Mouse (Mus musculus) ovary, postnatal 36 days (tissue): Measurements from ENCODE around the gene Mapk13.
"Not testable (repeated sequence)": the region's sequence is repeated elsewhere in the genome, so short reads cannot be mapped to it uniquely, and the experiment has no call there.

Experiments used
- DNase-seq: peaks from one replicate; pipeline ENCODE4 v3.0.0; 2022; ENCODE audit warnings: low spot score, mixed read lengths

Gene Mapk13

DNA sequence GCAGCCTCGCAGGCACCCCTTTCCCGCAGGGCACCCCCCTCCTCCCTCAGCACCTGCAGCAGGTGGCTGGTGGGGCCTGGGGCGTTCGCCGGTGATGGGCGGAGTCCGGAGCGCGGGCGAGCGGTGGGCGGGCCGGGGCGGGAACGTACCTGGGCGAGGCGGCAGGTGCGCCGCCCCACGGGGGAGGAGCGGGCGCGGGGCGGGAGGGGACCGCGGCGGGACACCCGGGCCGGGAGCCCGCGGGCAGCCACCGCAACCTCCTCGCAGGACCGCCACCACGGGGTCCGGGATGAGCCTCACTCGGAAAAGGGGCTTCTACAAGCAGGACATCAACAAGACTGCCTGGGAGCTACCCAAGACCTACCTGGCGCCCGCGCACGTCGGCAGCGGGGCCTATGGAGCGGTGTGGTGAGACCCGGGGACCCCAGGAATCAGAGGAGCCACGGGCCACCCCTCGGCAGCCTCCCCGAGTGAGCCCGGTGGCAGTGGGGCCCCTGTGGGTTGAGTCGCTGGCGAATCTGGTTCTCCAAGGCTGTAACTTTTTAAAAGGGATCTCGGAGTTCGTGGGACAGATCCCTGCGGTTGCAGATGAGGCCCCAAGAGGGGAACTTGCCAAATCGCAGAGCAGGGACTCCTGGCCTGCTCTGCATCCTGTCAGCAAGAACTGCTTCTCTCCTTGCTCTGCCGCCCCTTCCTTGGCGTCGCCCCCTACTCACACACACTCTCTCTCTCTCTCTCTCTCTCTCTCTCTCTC lies at the start of gene Mapk13:
Gene Mapk13 (plus strand): TSS at position 177 of the 754 bp plus-strand sequence.
- peak; percentile 11 for DNase-seq

DNA sequence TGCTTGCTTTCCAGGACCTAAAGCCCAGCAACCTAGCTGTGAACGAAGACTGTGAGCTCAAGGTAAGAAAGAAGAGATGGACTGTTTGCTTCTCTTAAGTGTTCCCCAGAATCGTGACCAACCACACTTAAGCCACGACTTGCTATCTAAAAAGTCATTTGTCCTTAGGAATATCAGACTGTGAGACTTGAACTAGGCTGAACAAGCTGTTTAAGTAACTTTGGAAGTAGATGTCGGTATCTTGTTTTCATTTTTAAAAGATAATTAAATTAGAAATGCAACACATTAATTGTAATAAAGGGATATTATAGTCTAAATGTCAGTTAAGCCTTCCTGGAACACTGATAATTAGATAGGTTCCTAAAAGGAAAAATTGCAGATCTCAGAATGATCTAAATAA lies 43.3 kb upstream of the Mapk13 start, which contains the start of gene AC170998.1:
Gene AC170998.1 (plus strand): TSS at position 301 of the 400 bp plus-strand sequence.
- no peak for DNase-seq

DNA sequence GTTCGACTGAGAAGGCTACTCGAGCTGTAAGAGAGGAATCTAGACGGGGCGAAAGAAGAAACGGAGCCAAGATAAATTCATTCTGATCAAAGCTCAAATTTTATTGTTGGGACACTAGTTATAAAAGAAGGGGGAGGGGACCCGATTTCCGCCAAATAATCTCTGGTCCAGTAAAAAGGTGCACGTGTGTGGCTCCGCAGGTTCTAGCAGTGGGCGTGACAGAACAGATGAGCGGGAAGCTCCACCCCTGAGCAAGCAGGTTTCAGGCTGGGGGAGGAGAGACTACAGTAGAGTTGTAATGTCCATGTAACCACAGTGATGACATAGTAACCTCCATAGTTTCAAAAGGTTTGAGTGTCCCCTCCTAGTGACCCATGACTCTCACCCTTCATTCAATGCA lies 41.6 kb upstream of the Mapk13 start:
- not testable (repeated sequence) for DNase-seq

DNA sequence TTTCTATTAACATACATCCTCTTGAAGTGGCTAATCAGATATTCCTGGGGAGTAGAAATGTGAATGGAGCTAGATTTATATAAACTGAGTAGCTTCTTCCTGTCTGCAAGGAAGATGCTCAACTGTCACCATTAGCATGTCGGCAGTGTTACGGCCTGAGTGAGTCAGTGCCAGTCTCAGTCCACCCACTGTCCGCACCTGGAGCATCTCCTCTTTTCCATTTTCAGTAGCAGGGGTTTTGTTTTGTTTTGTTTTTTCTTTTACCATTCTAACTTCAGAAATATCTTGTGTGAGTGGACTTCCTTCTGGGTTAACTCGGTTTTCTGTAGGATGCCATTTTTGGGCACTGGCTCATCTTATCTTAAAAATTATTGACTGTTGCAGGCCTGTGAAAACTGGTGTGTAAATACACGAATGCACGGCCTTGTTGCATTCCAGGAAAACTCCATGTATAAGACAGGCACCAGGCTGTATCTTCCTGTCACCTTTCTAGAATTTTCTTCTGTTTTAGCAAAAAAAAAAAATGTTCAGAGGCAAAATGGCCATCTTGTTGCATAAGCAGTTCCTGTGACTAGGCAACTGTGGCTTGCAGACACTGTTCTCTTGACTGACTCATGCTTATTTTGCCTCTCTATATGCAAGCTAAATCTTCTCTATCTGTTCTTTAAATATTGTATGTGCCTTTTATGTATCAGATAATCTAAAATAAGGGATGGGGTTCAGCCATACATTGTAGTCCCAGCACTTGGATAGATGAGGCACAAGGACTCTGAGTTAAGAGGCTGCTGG lies 33.6 kb upstream of the Mapk13 start:
- no peak for DNase-seq

DNA sequence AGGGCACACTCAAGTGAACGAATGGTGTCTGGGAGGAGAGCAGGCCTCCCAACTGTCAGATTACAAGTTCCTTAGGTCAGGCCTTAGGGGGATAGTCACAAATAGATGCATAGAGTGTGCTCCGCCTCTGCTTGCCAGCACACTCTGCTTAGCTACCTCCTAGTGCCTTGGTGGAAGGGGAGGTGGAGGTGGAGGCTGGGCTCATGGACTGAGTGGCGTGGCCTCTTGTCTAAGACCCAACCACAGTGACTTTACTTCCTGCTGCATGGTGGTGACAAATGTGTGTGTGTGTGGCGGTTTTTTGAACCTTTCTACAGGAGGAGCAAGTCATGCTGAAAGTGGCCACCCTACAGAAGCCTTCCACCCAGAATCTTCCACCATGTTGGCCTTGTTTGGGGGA lies 32.6 kb upstream of the Mapk13 start:
- no peak for DNase-seq

DNA sequence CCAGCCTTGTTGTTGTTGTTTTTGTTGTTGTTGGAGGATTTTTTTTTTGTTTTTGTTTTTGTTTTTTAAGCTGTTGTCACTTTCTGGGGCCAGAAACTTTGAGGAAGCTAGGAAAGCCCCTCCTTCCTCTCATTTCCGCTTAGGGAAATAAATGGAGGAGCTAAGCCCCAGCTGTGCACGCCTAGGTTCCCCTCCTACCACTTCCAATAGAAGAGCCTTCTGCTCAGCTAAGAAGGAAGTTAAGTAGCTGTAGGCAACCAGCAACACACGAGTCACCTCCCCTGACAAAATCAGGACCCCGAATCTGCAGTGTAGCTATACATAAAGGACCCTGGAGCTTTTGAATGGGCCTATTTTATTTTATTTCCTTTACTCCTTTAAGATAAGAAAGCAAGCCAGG lies 31.1 kb upstream of the Mapk13 start:
- no peak for DNase-seq

DNA sequence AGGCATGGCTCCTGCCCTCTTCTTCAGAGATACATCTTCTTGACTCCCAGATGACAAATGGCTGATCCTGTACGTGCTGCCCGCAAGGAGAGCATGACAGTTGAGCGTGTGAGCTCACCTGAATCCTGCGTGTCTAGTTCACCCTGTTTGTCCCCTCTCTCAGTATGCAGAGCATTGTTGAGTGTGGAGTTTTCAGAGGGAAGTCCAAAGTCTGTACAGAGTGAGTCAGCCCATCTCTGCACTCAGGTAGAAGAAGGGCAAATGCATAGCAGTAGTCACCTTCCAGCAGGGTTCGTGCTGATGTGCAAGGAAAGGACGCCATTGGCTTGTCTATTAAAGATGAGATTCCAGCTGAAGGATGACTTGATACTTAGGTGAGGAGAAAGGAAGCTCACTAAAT lies 29.9 kb upstream of the Mapk13 start:
- no peak for DNase-seq

DNA sequence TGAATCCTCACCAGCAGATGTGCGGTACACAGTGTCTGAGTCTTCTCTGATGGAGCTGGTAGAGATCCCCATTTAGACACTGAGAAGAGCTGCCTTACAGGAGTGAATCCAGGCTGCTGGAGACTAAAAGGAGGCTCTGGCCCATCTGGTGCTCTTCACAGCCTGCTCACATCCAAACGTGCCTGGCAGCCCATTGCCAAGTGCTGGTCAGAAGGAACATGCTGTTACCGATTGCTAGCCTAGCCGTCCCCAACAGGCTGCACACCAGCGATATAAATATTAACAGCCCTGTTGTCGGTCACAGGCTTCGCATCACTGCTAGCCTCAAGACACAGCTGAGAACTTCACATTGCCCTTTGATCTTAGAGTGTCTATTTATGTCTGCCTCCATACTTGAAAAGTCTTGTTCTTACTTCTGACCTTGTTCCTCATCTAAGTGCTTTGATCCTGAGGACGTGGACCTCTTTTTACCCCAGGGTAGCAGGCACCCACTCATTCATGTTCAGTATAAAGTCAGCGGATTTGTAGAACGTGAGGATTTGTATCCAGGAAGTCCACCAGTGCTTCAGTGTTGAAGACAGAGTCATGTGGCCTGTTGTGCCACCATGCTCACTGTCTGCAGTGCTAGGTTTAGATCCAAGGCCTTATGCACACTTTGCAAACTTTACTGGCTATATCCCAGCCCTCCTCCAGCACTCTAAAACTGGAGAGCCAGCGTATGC lies 25.8 kb upstream of the Mapk13 start:
- DNase-seq: no peak

DNA sequence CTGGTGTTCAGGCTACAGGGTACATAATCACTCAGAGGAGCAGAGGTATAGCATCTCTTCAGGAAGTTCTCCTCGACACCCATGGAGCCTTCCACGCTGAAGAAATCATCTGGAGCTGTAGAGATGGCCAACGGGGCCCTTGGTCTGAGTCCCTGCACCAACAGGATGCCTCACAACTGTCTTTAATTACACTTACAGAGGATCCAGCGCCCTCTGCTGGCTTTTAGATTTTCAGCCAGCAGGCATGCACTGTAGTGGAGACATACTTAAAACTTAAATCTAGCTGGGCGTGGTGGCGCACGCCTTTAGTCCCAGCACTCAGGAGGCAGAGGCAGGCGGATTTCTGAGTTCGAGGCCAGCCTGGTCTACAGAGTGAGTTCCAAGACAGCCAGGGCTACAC lies 25.2 kb upstream of the Mapk13 start:
- DNase-seq: no peak

DNA sequence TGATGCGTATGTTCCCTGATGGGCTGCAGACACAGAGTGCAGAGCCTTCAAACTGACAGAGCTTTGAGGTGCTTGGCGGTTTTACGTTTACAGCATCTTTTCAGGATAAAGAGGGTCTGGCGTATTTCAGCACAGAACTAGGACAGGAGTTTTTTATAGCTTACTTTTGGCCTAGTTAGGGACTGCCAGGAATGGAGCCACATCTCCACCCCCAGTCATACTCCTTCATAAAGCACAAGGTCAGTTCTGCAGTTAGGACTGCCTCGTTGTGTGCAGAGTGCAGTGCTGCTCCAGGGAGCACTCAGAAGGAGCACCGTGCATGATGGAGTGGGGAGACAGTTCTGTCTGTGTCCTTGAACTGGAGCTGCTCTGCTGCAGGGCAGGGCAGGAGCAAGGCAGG lies 23.3 kb upstream of the Mapk13 start:
- no peak for DNase-seq

DNA sequence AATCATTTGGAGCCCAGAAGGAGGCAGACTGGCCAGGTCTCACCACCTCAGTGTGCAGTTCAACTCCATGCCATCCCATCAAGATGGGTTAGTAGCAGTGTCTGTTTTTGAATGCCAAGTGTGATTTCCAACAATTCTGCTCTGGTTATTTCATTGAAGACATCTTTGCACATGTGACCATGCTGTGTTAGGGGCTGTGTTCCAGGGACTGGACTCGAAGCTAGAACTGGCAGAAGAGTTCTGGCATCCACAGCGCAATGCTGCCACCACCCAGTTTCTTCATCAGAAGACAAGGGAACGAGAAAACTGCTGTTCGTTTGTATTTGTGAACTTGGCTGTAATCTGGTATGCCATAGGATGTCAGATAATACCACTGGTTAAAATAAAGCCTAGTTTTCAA lies 21.1 kb upstream of the Mapk13 start:
- DNase-seq: no peak

DNA sequence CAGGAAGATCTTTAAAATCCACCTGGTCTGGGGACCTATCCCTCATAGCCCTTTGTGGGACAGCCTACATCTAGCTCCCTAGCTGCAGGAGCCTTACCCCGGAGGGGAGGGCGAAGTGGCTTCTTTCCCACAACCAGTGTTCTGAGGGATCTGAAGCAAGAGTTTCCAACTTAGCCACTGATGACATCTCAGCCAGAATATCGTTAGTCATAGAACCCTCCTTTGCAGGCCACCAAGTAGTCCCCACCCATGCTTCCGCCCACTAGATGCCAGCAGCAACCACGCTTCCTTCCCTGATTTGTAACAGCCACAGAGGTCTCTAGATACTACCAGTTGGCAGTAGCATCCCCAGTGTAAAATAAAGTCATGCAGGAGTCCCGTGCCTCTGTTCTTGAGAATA lies 18.5 kb upstream of the Mapk13 start:
- no peak for DNase-seq

DNA sequence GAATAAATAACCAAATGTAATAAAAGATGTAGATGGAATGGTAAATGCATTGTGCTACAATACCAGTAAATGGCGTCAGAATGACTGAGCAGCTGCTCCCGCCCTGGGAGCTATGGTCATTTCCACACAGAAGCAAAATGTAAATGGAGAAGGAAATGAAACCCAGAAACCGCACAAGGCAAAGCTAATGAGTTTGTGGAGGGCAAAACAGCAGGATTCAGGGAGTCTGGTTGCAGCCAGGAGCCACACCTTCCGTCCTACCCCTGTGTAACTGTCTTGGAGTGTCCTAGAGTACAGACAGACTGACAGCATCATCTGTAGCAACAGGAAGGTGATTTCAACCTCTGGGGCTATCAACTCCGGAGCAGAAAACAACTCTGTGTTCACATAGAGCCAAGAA lies 12.7 kb upstream of the Mapk13 start:
- DNase-seq: no peak

DNA sequence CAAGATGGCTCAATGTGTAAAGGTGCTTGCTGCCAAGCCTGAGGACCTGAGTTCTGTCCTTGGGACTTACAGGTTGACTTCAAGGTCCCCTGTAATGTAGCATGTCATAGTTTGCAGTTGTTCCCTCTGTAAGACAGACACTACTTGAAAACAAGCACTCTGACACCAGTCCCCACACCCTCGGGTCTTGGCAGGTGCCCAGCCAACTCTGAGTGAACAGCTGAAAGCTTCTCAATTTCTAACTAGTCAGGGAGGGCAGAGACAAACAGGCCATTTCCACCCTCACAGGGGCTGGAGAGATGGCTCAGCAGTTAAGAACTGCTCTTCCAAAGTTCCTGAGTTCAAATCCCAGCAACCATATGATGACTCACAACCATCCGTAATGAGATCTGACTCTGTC lies 11.6 kb upstream of the Mapk13 start:
- no peak for DNase-seq

DNA sequence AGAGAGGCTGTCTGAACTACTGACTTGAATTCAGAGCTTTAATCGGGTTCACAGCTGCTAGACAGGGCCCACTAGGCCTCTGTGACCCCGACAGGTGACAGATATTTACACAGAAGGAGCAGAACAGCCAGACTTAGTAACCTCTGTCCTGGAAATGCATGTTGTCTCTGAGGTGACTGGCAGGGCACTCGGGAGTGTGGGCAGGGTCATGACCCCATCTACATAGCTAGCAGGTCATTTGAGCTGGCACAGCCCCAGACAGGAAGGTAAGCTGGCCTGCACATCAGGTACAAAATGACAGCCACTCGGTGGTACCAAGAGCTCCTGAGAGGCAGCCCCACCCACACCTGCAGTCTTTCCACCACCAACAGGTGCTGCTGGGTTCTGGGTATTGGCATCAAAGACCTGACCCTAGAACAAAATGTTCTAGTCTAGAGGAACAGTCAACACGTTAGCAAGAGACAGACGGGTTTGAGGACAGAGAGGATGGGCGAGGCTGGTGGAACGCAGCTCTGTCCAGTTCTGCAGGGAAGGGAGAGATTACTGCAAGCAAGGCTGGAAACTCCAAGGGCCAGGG lies 8.3 kb upstream of the Mapk13 start:
- no peak for DNase-seq

DNA sequence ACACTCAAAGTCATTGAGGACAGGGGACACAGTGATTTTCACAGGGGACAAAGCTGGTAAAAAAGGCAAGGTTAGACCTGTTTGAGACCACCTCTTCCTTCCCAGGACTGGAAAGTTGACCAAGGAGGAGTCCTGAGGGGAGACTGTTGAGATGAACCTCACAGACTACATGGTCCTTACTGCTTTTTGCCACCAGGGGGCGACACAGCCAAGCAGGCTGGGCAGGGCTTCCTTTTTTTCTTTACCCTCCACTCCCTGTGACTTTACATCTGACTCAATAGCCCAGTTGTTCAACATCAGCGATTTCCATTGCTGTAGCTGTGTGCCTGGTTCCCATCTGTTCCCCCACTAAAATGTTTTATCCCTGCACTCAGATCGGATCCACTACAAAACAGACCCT lies 7.2 kb upstream of the Mapk13 start:
- DNase-seq: peak; percentile 77

DNA sequence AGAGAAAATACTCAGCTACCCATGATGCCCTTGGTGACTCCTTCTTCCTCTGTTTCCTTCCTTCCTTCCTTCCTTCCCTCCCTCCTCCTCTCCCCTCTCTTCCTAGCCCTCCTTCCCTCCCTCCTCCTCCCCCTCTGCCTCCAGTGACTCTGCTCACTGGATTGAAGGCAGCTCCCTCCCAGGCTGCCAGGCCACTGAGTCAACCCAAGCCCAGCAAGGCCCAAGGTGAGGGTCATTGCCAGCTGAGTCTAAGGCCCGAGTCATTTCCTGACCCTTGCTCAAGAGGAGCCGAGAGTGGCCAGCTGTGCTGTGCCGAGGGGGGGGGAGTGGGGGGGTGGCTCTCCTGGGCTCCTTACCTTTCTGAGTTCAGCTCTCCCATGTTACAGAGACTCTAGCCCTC lies 2.9 kb upstream of the Mapk13 start:
- no peak for DNase-seq

DNA sequence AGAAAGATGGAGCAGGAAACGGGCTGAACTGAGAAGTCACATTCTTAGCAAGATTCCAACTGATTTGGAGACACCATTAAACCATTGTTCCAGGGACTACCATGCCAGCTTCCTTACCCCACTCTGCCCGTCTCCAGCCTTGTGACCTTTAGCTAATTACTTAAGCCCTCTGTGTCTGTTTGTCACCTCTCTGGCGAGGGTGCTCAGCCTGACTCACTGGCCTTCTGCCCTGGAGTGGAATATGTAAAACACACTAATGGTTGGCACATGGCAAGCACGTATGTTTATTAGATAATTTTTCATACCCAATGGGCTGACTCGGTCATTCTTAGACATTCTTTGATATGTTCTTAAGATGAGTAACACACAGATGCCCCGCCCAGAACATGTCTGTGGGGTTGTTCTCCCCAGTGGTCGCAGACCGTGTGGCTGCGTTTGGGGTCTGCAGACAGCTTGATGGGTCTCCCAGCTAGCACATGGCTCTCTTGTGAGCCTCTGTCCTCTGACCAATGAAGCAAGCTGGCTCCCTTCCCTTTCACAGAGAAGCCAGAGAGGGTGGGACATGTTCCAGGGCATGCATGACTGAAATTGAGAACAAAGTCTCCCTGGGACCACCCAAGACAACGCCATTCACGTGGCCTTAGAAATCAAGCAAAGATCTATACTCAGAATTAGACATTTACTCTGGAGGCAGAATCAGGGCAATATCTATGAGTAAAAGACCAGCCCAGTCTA lies 2.1 kb upstream of the Mapk13 start:
- no peak for DNase-seq

DNA sequence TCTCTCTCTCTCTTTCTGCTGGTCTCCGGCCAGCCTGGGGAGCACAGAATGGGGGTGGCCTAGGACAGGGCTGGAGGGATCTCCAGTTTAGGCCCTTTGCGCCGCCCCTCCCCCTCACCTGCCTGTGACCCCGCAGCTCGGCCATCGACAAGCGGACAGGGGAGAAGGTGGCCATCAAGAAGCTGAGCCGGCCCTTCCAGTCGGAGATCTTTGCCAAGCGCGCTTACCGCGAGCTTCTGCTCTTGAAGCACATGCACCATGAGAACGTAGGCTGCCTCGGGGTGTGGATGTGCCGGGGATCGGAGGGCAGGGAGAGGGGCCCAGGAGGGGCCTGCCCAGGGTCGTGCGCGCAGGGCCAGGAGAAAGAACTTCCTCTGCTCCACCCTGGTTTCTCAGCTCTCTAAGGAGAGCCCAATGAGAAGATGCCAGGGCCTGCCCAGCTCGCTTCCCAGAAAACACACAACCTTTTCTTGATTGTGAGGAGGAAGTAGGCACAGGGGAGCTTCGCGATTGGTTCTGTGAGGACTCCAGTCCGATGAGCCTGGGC lies 851 bp downstream of the Mapk13 start:
- DNase-seq: peak; percentile 22

DNA sequence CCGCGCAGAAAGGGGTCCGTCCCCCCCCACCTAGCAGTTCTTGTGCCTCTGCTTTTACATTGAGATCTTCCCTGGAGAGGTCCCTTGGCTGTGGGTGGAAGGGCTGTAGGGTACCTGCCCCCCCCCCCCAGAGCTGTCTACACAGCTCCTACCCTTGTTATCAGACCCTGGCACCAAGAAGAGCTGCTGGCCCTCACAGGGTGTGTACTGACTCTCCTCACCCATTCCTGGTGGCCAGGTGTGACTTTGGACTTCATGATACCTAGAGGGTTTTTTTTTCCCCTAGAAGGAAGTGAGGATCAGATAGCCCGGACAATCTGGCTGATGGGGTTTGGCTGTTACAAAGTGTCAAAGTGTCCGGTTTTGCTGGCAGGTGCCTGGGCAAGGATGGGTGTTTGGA lies 2.2 kb downstream of the Mapk13 start:
- no peak for DNase-seq

DNA sequence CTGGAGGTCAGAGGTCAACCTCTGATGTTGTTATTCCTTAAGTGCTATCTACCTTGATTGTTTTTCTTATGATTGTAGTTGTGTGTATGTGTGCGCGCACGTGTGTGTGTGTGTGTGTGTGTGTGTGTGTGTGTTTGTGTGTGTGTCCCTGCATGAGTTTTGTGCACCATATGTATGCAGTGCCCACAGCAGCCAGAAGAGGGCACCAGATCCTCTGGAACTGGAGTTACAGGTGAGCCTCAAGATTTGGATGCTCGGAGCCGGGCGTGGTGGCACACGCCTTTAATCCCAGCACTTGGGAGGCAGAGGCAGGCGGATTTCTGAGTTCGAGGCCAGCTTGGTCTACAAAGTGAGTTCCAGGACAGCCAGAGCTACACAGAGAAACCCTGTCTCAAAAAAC lies 5.2 kb downstream of the Mapk13 start:
- DNase-seq: not testable (repeated sequence)

DNA sequence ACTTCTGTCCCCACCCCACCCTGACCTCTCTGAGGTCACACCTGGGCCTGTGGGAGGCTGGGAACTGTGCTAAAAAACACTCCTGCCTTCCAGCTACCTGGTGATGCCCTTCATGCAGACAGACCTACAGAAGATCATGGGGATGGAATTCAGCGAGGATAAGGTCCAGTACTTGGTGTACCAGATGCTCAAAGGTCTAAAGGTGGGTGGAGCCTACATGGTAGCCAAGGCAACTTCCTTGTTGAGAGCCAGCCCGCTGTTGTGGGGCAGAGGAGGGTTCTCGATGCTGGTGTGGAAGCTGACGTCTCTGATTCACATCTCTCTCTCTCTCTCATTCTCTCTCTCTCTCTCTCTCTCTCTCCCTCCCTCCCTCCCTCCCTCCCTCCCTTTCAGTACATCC lies 6.1 kb downstream of the Mapk13 start:
- no peak for DNase-seq
